Mouse (Mus musculus) liver, embryonic 14.5 days (tissue): ENCODE data around the gene Cd3d. TPM values are rescaled to one million over a fixed set of nuclear protein-coding genes. Genes with fewer than 3 reads are reported as not detected.

Source experiments
- ATAC-seq: fragments of 200-750 bp; cut with Nextera tagmentation; 2 replicates; pipeline ENCODE4 v1.8.0; 2017; ENCODE audit warnings: moderate number of reproducible peaks, mild to moderate bottlenecking, moderate library complexity; ENCODE audit not compliant: insufficient read depth
- DNase-seq, 3 experiments: peaks; one replicate each; pipeline ENCODE4 v3.0.0-alpha.2; 2012 to 2013; ENCODE audit warnings: low read depth in 3 of 3, low spot score in 3 of 3
- H3K27ac ChIP-seq: fragments of 300-500 bp; sonication (generic); 2 replicates; pipeline ENCODE4 v1.5.1; 2014; ENCODE audit warnings: moderate library complexity, mild to moderate bottlenecking, control low read depth, inconsistent platforms
- H3K27me3 ChIP-seq: fragments of 300-500 bp; sonication (generic); 2 replicates; pipeline ENCODE4 v1.6.1; 2014; ENCODE audit warnings: mild to moderate bottlenecking, low read length, moderate library complexity; ENCODE audit not compliant: control insufficient read depth, insufficient read depth
- H3K36me3 ChIP-seq: fragments of 300-500 bp; sonication (generic); replicated peaks from 2 replicates; pipeline ENCODE4 v1.6.1; 2014; ENCODE audit warnings: low read depth; ENCODE audit not compliant: control insufficient read depth, insufficient read depth
- H3K4me1 ChIP-seq, 2 experiments: fragments of 200-500 bp in 1 of 2; fragments of 300-500 bp in 1 of 2; sonication (generic) in 1 of 2; replicated peaks; 2 replicates each; pipeline ENCODE4 v1.6.1; 2012 to 2014; ENCODE audit warnings: antibody characterized with exemption in 1 of 2, inconsistent platforms in 1 of 2, low read length in 1 of 2; ENCODE audit not compliant: control insufficient read depth in 2 of 2, insufficient read depth in 2 of 2
- H3K4me2 ChIP-seq: fragments of 300-500 bp; sonication (generic); 2 replicates; pipeline ENCODE4 v1.6.1; 2014; ENCODE audit warnings: low read depth, mild to moderate bottlenecking, control low read depth, moderate library complexity
- H3K4me3 ChIP-seq, 2 experiments: fragments of 200-500 bp in 1 of 2; fragments of 300-500 bp in 1 of 2; sonication (generic) in 1 of 2; 2 replicates each; pipeline ENCODE4 v1.5.1; 2012 to 2014; ENCODE audit warnings: low read depth in 2 of 2, low read length in 2 of 2, mild to moderate bottlenecking in 2 of 2, control low read depth in 1 of 2, inconsistent platforms in 1 of 2, moderate library complexity in 1 of 2; ENCODE audit not compliant: insufficient read depth in 1 of 2
- H3K9ac ChIP-seq: fragments of 300-500 bp; sonication (generic); replicated peaks from 2 replicates; pipeline ENCODE4 v1.6.1; 2014; ENCODE audit warnings: mild to moderate bottlenecking, control low read depth, moderate library complexity
- H3K9me3 ChIP-seq: fragments of 300-500 bp; sonication (generic); 2 replicates; pipeline ENCODE4 v1.6.1; 2016; ENCODE audit warnings: low read length, mixed read lengths; ENCODE audit not compliant: control insufficient read depth
- CTCF ChIP-seq: IDR thresholded peaks from 2 replicates; pipeline ENCODE4 v1.5.1; 2016; ENCODE audit warnings: antibody characterized with exemption, low read depth, control low read depth
- EP300 ChIP-seq: IDR thresholded peaks from 2 replicates; pipeline ENCODE4 v1.6.1; 2016; ENCODE audit warnings: antibody characterized with exemption, low read depth
- WGBS: fragments of 180-500 bp; shearing (Covaris S2); extraction: QIAGEN DNeasy Blood & Tissue Kit; methylation state at CpG from one replicate; pipeline ENCODE4 v1.1.7; 2014; ENCODE audit not compliant: insufficient replicate concordance; 5-methylcytosine and 5-hydroxymethylcytosine counted together
- polyA plus RNA-seq, 2 experiments: library from polyadenylated mRNA; depleted of rRNA in 1 of 2; stranded (reverse) in 1 of 2; unstranded in 1 of 2; fragments of >200 nt; fragmentation: Nextera tagmentation in 1 of 2; extraction: Ambion mirVana in 1 of 2; gene quantifications; 2 replicates each; pipeline versions ENCODE4 v1.2.1 to v1.2.3; 2012 to 2014

The Cd3d gene
- polyA plus RNA-seq, 2 experiments = 0.02 TPM; not detected in 1

DNA sequence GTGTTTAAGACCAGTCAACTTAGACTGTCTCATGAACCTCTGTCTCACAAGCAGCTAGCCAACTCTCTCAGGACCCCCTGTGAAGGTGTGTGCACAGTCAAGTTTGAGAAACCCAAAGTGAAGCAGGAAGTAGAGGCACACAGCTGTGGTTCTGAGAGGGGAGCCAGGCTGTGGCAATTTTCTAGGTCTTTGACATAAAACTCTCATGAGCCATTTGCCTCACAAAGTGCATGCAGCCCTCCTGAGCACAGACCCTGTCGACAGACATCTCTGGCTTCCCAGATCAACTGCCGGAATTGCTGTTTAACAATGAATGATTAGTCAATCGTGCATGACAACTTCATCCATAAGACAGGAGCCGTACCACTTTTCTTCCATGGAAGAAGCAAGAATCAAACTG, 26.8 kb downstream of the Cd3d start:
- no peak overlapping the region for H3K27ac ChIP-seq
- H3K9me3 ChIP-seq = no peaks in the 10 kb centered on the region
- 62% methylated on average over 4 of the region's 4 CpGs for WGBS
- TF ChIP-seq CTCF (no peak), EP300 (no peak)
- no peak overlapping the region for H3K9ac ChIP-seq
- H3K27me3 ChIP-seq = no peaks in the 10 kb centered on the region; the same call in 1 of the 2 replicates
- no peak overlapping the region for H3K4me2 ChIP-seq
- DNase-seq (no peak), ATAC-seq (no peak)
- no peaks in the 10 kb centered on the region for H3K4me1 ChIP-seq
- H3K4me3 ChIP-seq = no peak overlapping the region
- no peaks in the 10 kb centered on the region for H3K36me3 ChIP-seq

DNA sequence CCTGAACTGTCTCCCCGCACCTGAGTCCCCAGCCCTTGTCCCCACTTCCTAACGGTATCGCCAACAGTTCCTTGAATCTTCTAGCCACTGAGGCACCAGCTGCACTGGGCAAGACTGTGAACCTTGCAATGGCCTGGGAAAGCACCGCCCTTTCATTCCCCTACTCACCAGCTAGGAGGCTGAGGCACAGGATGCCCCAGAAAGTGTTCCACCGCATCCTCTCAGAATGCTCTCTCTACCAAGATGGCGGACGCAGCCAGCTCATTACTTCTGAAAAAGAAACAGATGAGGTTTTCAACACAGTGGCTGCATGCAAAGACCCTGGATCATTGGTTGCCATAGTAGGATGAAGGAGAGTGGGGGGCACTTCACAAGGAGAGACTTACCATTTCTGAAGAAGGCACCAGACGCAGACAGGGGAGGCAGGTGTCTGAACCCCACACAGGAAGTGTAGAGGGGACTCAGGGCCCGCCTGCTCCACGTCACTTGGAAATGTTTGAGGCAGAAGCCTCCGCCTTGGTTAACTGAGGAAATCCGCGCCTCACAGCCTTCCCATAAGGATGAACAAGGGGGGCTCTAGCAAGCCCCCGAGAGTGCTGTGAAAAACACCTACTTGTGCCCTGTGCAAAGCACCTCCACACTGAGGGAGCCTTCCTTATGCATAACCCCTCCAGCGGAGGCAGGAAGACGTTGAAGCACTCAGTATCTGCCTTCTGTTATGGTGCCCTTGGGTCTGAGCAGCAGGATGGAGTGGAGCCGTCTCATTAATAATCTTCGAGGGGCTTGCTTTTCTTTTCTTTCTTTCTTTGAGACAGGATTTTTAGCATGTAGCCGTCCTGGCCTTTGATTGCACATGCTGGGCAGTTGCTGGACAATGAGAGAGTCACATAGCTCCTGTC, 27.8 kb downstream of the Cd3d start, which contains the start of gene Cd3e:
Cd3e (minus strand) TSS at position 448 of the 899 bp plus-strand sequence.
- ATAC-seq (no peak), DNase-seq (no peak)
- Histone ChIP-seq H3K4me2 (no peak within 1 kb of the TSS), H3K9me3 (no peaks in the 10 kb centered on the region), H3K27ac (no peak within 1 kb of the TSS), H3K27me3 (no peaks in the 10 kb centered on the region; the same call in 1 of the 2 replicates), H3K36me3 (no peaks in the 10 kb centered on the region), H3K9ac (no peak within 1 kb of the TSS), H3K4me3 (no peak within 1 kb of the TSS), H3K4me1 (no peaks in the 10 kb centered on the region)
- 63% methylated on average over 19 of the region's 19 CpGs for WGBS
- TF ChIP-seq EP300 = no peak
- no peak for TF ChIP-seq CTCF

DNA sequence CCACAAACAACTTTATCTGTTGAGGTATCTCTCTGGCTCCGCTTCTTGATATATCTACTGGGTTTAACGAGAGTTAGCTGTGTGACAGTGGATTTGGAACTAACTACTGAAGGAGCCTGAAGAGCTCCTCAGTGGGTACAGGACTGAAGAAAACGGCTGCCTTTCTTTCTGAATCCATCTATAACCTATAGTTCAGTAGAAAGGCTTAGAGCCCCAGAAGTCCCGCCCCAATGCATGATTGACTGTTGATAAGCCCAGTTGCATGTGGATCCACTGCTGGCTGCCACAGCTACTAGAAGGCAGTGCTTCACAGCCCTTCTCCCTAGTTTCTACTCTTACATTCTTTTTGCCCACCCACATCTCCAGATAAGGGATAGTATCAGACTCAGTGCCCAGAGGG, 28.9 kb downstream of the Cd3d start:
- no peaks in the 10 kb centered on the region for H3K36me3 ChIP-seq
- no peak for DNase-seq
- no peak for ATAC-seq
- no peak overlapping the region for H3K4me2 ChIP-seq
- WGBS = 35% methylated on average over 4 of the region's 4 CpGs
- no peak for TF ChIP-seq EP300
- no peak for TF ChIP-seq CTCF
- no peak overlapping the region for H3K27ac ChIP-seq
- no peak overlapping the region for H3K9ac ChIP-seq
- no peaks in the 10 kb centered on the region for H3K4me1 ChIP-seq
- no peaks in the 10 kb centered on the region; the same call in 1 of the 2 replicates for H3K27me3 ChIP-seq
- no peaks in the 10 kb centered on the region for H3K9me3 ChIP-seq
- no peak overlapping the region for H3K4me3 ChIP-seq

DNA sequence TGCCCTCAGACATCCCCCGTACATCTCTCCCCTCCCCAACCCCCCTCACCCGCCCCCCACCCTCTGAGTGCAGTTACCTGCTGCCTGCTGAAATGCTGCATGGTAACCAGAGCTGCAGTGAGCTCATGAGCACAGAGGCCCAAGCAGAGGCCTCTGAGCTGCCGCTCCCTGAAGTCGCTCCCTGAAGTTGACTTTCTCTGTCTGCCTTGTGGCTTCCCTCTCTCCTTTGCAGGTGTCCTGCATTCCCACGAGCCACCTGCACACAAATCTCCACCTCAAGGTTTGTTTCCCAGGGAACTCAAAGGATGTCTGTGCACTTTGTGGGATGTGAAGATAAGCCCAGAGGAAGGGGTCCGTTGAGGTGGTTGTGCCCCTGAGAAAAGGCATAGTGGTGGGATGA, 29.7 kb downstream of the Cd3d start:
- no peaks in the 10 kb centered on the region for H3K4me1 ChIP-seq
- ATAC-seq = no peak
- no peaks in the 10 kb centered on the region for H3K9me3 ChIP-seq
- DNase-seq = no peak
- H3K27me3 ChIP-seq = no peaks in the 10 kb centered on the region; the same call in 1 of the 2 replicates
- no peak overlapping the region for H3K4me3 ChIP-seq
- 39% methylated on average over 6 of the region's 6 CpGs for WGBS
- no peak for TF ChIP-seq CTCF
- TF ChIP-seq EP300 = no peak
- H3K27ac ChIP-seq = no peak overlapping the region
- H3K36me3 ChIP-seq = no peaks in the 10 kb centered on the region
- H3K4me2 ChIP-seq = no peak overlapping the region
- no peak overlapping the region for H3K9ac ChIP-seq

DNA sequence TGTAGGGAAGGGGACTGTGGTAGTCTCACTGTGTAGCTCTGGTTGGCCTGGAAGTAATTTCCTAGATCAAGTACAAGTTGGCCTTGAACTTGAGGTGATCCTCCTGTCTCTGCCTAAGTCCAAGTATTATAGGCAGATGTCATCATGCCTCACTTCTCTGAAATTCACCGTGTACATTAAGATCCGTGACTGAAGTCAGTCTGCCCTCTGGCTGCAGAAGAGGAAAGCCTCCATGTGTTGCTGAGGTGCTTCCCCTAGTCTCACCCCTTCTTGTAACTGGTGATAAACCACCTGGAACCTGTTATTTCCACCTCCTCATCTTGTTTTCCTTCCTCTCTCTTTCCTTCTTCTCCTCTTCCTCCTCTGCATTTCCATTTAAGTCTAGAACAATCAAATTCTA, 33.3 kb downstream of the Cd3d start:
- no peak for DNase-seq
- Histone ChIP-seq H3K4me1 (no peaks in the 10 kb centered on the region), H3K4me3 (no peak overlapping the region), H3K27me3 (no peaks in the 10 kb centered on the region), H3K36me3 (no peaks in the 10 kb centered on the region), H3K4me2 (no peak overlapping the region), H3K27ac (no peak overlapping the region), H3K9me3 (no peaks in the 10 kb centered on the region), H3K9ac (no peak overlapping the region)
- TF ChIP-seq CTCF (peak; percentile 12; the same call in 1 of the 2 replicates), EP300 (no peak)
- no peak for ATAC-seq
- 32% methylated on average over 2 of the region's 2 CpGs for WGBS
